Mouse (Mus musculus) bone marrow, adult 2 months (tissue): ENCODE results near the gene Gm2974.
"Not testable (repeated sequence)": the region's sequence is repeated elsewhere in the genome, so short reads cannot be mapped to it uniquely, and the experiment has no call there.

Experiments used
- CTCF ChIP-seq: fragments of 200-500 bp; IDR thresholded peaks from 2 replicates; pipeline ENCODE4 v1.5.1; 2011; ENCODE audit warnings: low read length, control low read depth; ENCODE audit not compliant: control insufficient read depth, insufficient read depth
- POLR2A ChIP-seq: fragments of 200-500 bp; IDR thresholded peaks from 2 replicates; pipeline ENCODE4 v1.6.1; 2011; ENCODE audit warnings: low read depth, mild to moderate bottlenecking, control low read depth, low read length, borderline replicate concordance; ENCODE audit not compliant: control insufficient read depth

- not testable (repeated sequence) for TF ChIP-seq POLR2A, CTCF
Observed at GRCm38 (mm10) chr14:4164730-4165129, 17.6 kb upstream of the Gm2974 start, which contains the start of gene Gm3127.
